Comparison of ENCODE assay signal across 16 mouse cellular contexts in genomic region chr11:69149728-69150127, GRCm38 (mm10). TPM values are rescaled to one million over a fixed set of nuclear protein-coding genes. Genes with fewer than 3 reads are reported as not detected.
DNase-seq lines count a peak whose midpoint lies in the region; TF ChIP-seq lines count a peak whose summit lies in the region.
"Had no signal": no experiment of that assay in that cellular context is flagged by ENCODE, and none has a peak within 500 bp of the region (broad histone marks: within the 10 kb centered on the region; RNA-seq: fewer than 3 reads in every experiment).

No protein-coding gene starts in this region.

- no peak for TF ChIP-seq CTCF in gastrocnemius, adult 2 months (IDR thresholded peaks at IDR 0.05)

- intact Hi-C loops in gastrocnemius, adult 2 months (cut with DNase I) = loop anchor here (2.0 kb wide), 1 partner anchor 23 kb away; no protein-coding TSS in a partner anchor

- H3K4me3 ChIP-seq in gastrocnemius, adult 2 months = no peak overlapping the region
- H3K4me3 ChIP-seq: forebrain, embryonic 13.5 days; liver, embryonic 13.5 days; megakaryocyte, embryonic 14.5 days had no signal

- DNase-seq in cerebellum, adult 9-10 months = peak; percentile 28
- no peak for DNase-seq in cerebellum, adult 11-12 months
- peak; percentile 51 for DNase-seq in gastrocnemius, adult 2 months
- DNase-seq in gastrocnemius, adult 18-20 months (ENCODE audit: low spot score) = no peak
- DNase-seq in layer of hippocampus, adult 11-12 months (ENCODE audit: low spot score) = peak; percentile 44
- no peak for DNase-seq in layer of hippocampus, adult 9-10 months (ENCODE audit: low spot score)
- DNase-seq in right cerebral cortex, postnatal 4 days = peak; percentile 29
- DNase-seq in right cerebral cortex, postnatal 36 days (ENCODE audit: low spot score in 2 of 2) = no peak

- H3K27ac ChIP-seq in gastrocnemius, adult 2 months = no peak overlapping the region
- H3K27ac ChIP-seq: forebrain, embryonic 13.5 days; heart, embryonic 10.5 days; left cerebral cortex, adult 2 months; liver, embryonic 13.5 days had no signal

RNA-seq across cellular contexts. Expression of gene Alox12b, which starts 7.1 kb away (rescaled TPM):
- not detected for total RNA-seq in gastrocnemius, adult 2 months (2021)
- total RNA-seq in gastrocnemius, adult 18-20 months (2021) = not detected
- total RNA-seq: G1E; gastrocnemius, postnatal 36 days; hematopoietic stem cell, adult 5-6 weeks had no signal

RNA-seq across cellular contexts. Expression of gene Aloxe3, which starts 24.0 kb away (rescaled TPM):
- total RNA-seq in gastrocnemius, adult 2 months (2021) = not detected
- not detected for total RNA-seq in gastrocnemius, adult 18-20 months (2021)
- total RNA-seq: gastrocnemius, postnatal 36 days; hematopoietic stem cell, adult 5-6 weeks had no signal

RNA-seq across cellular contexts. Expression of gene 9130213A22Rik, which starts 27.3 kb away (rescaled TPM):
- under 1 TPM in 1 of 2 experiments, not detected in 1; 0.20 TPM for total RNA-seq in gastrocnemius, adult 2 months (2021)
- total RNA-seq in gastrocnemius, adult 18-20 months (2021) = not detected
- total RNA-seq: gastrocnemius, postnatal 36 days; hematopoietic stem cell, adult 5-6 weeks had no signal

RNA-seq across cellular contexts. Expression of gene Hes7, which starts 29.5 kb away (rescaled TPM):
- total RNA-seq in gastrocnemius, adult 2 months (2021) = not detected
- total RNA-seq in gastrocnemius, adult 18-20 months (2021) = not detected
- total RNA-seq: gastrocnemius, postnatal 36 days; hematopoietic stem cell, adult 5-6 weeks had no signal

RNA-seq across cellular contexts. Expression of gene Alox8, which starts 47.9 kb away (rescaled TPM):
- not detected for total RNA-seq in gastrocnemius, adult 2 months (2021)
- not detected for total RNA-seq in gastrocnemius, adult 18-20 months (2021)
- total RNA-seq: gastrocnemius, postnatal 36 days had no signal

Comparison
In these comparisons a context has a peak if more than half of its experiments do, and no peak if none do; other contexts are left out.
1. DNase-seq: peak in cerebellum, adult 9-10 months (single experiment), gastrocnemius, adult 2 months (single experiment), layer of hippocampus, adult 11-12 months (single experiment) and right cerebral cortex, postnatal 4 days (single experiment); none in cerebellum, adult 11-12 months (single experiment), gastrocnemius, adult 18-20 months (single experiment), layer of hippocampus, adult 9-10 months (single experiment) and right cerebral cortex, postnatal 36 days (0 of 2).